Mouse (Mus musculus) embryonic facial prominence, embryonic 12.5 days (tissue): Measurements from ENCODE around the gene Gk5. TPM values are rescaled to one million over a fixed set of nuclear protein-coding genes. Genes with fewer than 3 reads are reported as not detected.

Source experiments
- ATAC-seq: fragments of 200-750 bp; cut with Nextera tagmentation; 2 replicates; pipeline ENCODE4 v1.8.0; 2017; ENCODE audit not compliant: insufficient number of reproducible peaks, insufficient read depth, low FRiP score, low TSS enrichment
- H3K27ac ChIP-seq: fragments of 300-500 bp; sonication (generic); 2 replicates; pipeline ENCODE4 v1.5.1; 2016; ENCODE audit warnings: mild to moderate bottlenecking
- H3K27me3 ChIP-seq: fragments of 300-500 bp; sonication (generic); 2 replicates; pipeline ENCODE4 v1.6.1; 2016; ENCODE audit warnings: mild to moderate bottlenecking, moderate library complexity
- H3K36me3 ChIP-seq: fragments of 300-500 bp; sonication (generic); 2 replicates; pipeline ENCODE4 v1.6.1; 2016; ENCODE audit warnings: mild to moderate bottlenecking
- H3K4me1 ChIP-seq: fragments of 300-500 bp; sonication (generic); 2 replicates; pipeline ENCODE4 v1.6.1; 2016
- H3K4me2 ChIP-seq: fragments of 300-500 bp; sonication (generic); replicated peaks from 2 replicates; pipeline ENCODE4 v1.6.1; 2016; ENCODE audit warnings: mild to moderate bottlenecking, moderate library complexity
- H3K4me3 ChIP-seq: fragments of 300-500 bp; sonication (generic); 2 replicates; pipeline ENCODE4 v1.5.1; 2016; ENCODE audit warnings: mild to moderate bottlenecking
- H3K9ac ChIP-seq: fragments of 300-500 bp; sonication (generic); 2 replicates; pipeline ENCODE4 v1.6.1; 2016; ENCODE audit warnings: mild to moderate bottlenecking, moderate library complexity
- H3K9me3 ChIP-seq: fragments of 300-500 bp; sonication (generic); 2 replicates; pipeline ENCODE4 v1.6.1; 2016; ENCODE audit warnings: mild to moderate bottlenecking, moderate library complexity
- WGBS: fragments of 180-500 bp; shearing (Covaris S2); methylation state at CpG from one replicate; pipeline ENCODE4 v1.1.7; 2016; 5-methylcytosine and 5-hydroxymethylcytosine counted together
- polyA plus RNA-seq: library from polyadenylated mRNA; unstranded; fragments of >200 nt; fragmentation: Nextera tagmentation; extraction: Ambion mirVana; gene quantifications from 2 replicates; pipeline ENCODE4 v1.2.1, GENCODE M21; 2016

Gene Gk5
- polyA plus RNA-seq, 1 experiment from 2014 or later = 7.1 TPM

DNA sequence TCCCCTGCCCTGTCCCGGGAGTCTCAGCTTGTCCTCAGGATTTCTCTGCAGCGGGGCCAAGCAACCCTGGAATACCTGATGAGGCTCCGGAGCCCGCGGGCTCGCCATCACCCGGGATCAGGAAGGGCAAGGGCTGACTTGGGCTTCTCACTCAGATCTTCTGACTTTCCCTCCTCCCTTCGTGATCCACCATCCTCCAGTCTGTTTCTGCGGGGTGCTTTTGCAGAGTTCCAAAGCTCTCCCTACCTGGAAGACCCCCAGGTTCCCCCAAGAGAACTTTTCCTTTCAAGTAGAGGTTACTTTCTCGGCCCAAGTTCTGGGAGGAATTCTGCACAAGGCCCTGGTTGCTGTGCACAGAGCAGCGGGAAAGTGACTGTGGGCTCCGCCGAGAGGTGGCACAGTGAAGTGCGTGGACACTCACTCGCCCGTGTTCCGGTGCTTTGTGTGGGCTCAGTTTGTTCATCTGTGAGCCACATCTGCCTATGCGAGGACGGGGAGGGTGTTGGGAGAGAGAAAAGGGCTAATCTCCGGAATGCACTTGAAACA is 77.5 kb downstream of the Gk5 start:
- WGBS = 2% methylated on average over 20 of the region's 20 CpGs

DNA sequence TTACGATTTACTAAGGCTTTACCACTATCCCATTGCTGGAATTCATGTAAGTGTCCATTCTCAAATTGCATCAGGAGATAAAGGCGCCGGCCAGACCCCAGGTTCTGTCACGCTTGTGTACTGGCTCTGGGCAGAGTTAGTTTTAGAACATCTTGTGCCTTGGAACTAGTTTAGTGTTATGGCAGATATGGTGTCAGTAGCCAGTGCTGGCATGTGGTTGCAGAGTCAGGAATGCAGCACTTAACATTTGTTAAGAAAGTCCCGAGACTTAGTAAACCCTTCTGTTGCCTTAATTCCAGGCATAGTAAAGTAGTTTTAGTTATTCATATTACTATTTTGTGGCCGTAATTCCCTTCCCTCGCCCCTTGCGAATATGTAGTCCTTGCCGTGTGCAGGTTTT is 78.6 kb downstream of the Gk5 start:
- H3K4me3 ChIP-seq = peak overlapping the region; percentile 89; the same call in 1 of the 2 replicates
- peaks cover 4% of the 10 kb centered on the region; the same call in 1 of the 2 replicates for H3K36me3 ChIP-seq
- ATAC-seq = no peak
- H3K9me3 ChIP-seq = no peaks in the 10 kb centered on the region
- H3K27me3 ChIP-seq = no peaks in the 10 kb centered on the region
- H3K9ac ChIP-seq = no peak overlapping the region
- peaks cover 12% of the 10 kb centered on the region for H3K4me1 ChIP-seq
- no peak overlapping the region for H3K27ac ChIP-seq
- 62% methylated on average over 9 of the region's 9 CpGs for WGBS
- peak overlapping the region; percentile 92 for H3K4me2 ChIP-seq

More for the DNA sequence above, 77.5 kb downstream of the Gk5 start:
- peaks cover 12% of the 10 kb centered on the region for H3K4me1 ChIP-seq
- peak overlapping the region; percentile 89 for H3K4me3 ChIP-seq
- peak overlapping the region; percentile 92 for H3K4me2 ChIP-seq
- no peaks in the 10 kb centered on the region for H3K27me3 ChIP-seq
- H3K9me3 ChIP-seq = no peaks in the 10 kb centered on the region
- H3K9ac ChIP-seq = peak overlapping the region; percentile 86
- H3K36me3 ChIP-seq = no peaks in the 10 kb centered on the region
- H3K27ac ChIP-seq = peak overlapping the region; percentile 79
- ATAC-seq = no peak

DNA sequence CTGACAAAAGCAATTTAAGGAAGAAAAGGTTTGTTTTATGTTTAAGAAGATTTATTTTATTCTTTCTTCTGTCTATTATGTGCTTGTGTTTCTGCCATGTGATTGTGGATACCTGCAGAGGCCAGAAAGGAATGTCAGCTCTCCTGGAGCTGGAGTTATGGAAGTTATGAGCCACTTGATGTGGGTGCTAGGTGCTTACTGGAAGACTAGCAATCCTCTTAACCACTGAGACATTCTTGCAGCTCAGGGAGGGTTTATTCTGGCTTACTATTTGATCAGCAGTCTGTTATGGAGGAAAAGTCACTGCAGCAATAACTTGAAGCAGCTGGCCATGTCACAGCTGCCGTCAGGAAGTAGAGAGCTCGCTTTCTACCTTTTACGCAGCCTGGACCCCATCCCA is 84.5 kb downstream of the Gk5 start:
- H3K36me3 ChIP-seq = peaks cover 12% of the 10 kb centered on the region; the same call in 1 of the 2 replicates
- no peaks in the 10 kb centered on the region for H3K27me3 ChIP-seq
- no peak overlapping the region for H3K27ac ChIP-seq
- H3K4me3 ChIP-seq = no peak overlapping the region
- no peak overlapping the region for H3K4me2 ChIP-seq
- H3K9ac ChIP-seq = no peak overlapping the region
- no peaks in the 10 kb centered on the region for H3K9me3 ChIP-seq
- H3K4me1 ChIP-seq = no peaks in the 10 kb centered on the region
- ATAC-seq = no peak
- 87% methylated on average over 3 of the region's 3 CpGs for WGBS

DNA sequence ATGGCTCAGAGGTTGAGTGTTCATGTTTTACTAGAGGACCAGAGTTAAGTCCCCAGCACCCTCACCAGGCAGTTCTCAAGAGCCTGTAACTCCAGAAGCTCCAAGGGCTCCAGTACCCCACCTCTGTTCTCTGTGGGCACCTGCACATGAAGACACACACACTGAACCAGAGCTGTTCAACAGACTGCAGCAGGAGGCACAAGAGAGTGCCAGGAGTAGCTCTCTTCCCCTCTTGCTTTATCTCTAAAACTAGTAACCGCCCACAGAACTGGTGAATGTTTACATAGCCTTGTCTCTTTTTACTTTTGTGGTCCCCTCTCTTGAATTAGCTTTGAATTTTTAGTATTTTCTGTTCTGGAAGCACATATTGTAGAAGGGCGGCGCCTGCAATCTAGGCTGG is 88.3 kb downstream of the Gk5 start:
- no peaks in the 10 kb centered on the region for H3K4me1 ChIP-seq
- H3K9me3 ChIP-seq = no peaks in the 10 kb centered on the region
- ATAC-seq = no peak
- H3K27ac ChIP-seq = no peak overlapping the region
- no peak overlapping the region for H3K9ac ChIP-seq
- no peaks in the 10 kb centered on the region for H3K27me3 ChIP-seq
- H3K4me2 ChIP-seq = no peak overlapping the region
- WGBS = 92% methylated on average over 3 of the region's 3 CpGs
- H3K36me3 ChIP-seq = peaks cover 11% of the 10 kb centered on the region; the same call in 1 of the 2 replicates
- H3K4me3 ChIP-seq = no peak overlapping the region

- no peak overlapping the region for H3K4me3 ChIP-seq
- H3K4me1 ChIP-seq = no peaks in the 10 kb centered on the region
- no peak overlapping the region for H3K27ac ChIP-seq
- no peak overlapping the region for H3K4me2 ChIP-seq
- H3K9ac ChIP-seq = no peak overlapping the region
- 93% methylated on average over 3 of the region's 3 CpGs for WGBS
- H3K9me3 ChIP-seq = no peaks in the 10 kb centered on the region
- no peaks in the 10 kb centered on the region for H3K36me3 ChIP-seq
- ATAC-seq = no peak
- no peaks in the 10 kb centered on the region for H3K27me3 ChIP-seq
Observed at GRCm38 (mm10) chr9:96213036-96213645, 94.0 kb downstream of the Gk5 start.

DNA sequence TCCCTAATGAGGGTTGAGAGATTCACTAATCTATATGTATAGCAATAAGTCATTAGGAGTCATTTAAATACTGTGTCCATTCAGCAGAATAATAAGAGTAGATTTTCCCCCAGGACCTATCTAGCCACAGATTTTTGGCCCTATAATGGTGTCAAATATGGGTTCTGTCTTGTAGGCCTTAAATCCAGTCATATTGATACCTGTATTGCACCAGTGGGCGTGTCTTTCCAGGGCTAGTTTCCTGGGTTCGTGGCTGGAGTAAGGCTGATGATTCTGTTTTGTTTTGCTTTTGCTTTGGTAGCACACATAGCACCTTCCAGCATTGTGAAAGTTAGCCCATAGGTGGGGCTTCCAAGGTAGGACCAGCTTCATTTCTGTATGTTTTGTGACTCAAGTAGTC is 95.0 kb downstream of the Gk5 start:
- H3K4me3 ChIP-seq = no peak overlapping the region
- WGBS = 90% methylated on average over 2 of the region's 2 CpGs
- no peaks in the 10 kb centered on the region for H3K4me1 ChIP-seq
- no peaks in the 10 kb centered on the region for H3K27me3 ChIP-seq
- no peak overlapping the region for H3K4me2 ChIP-seq
- ATAC-seq = no peak
- no peaks in the 10 kb centered on the region for H3K9me3 ChIP-seq
- H3K27ac ChIP-seq = no peak overlapping the region
- H3K36me3 ChIP-seq = no peaks in the 10 kb centered on the region
- no peak overlapping the region for H3K9ac ChIP-seq

- ATAC-seq = no peak
- Histone ChIP-seq H3K4me2 (no peak overlapping the region), H3K4me1 (no peaks in the 10 kb centered on the region), H3K36me3 (no peaks in the 10 kb centered on the region), H3K9me3 (no peaks in the 10 kb centered on the region), H3K27me3 (no peaks in the 10 kb centered on the region), H3K4me3 (no peak overlapping the region), H3K9ac (no peak overlapping the region), H3K27ac (no peak overlapping the region)
- WGBS = 90% methylated on average over 1 of the region's 1 CpGs
Observed at GRCm38 (mm10) chr9:96217299-96217698, 98.1 kb downstream of the Gk5 start.

DNA sequence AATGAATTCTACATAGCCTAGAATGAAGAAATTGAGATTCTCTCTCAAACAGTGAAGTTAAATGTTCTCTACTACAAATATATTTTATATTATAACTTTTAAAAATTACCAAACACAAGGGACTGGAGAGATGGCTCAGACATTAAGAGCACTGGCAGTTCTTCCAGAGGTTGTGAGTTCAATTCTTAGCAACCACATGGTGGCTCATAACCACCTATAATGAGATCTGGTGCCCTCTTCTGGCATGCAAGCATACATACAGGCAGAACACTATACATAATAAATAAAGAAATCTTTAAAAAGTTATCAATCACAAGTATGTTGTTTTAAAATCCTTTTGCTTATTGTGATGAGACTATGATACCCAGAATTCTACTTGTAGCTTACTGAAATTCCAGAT is 98.6 kb downstream of the Gk5 start:
- Histone ChIP-seq H3K27ac (no peak overlapping the region), H3K4me1 (no peaks in the 10 kb centered on the region), H3K9ac (no peak overlapping the region), H3K27me3 (no peaks in the 10 kb centered on the region), H3K36me3 (no peaks in the 10 kb centered on the region), H3K9me3 (no peaks in the 10 kb centered on the region), H3K4me3 (no peak overlapping the region), H3K4me2 (no peak overlapping the region)
- no peak for ATAC-seq

- Histone ChIP-seq H3K27me3 (no peaks in the 10 kb centered on the region), H3K4me3 (no peak overlapping the region), H3K27ac (no peak overlapping the region), H3K4me2 (no peak overlapping the region), H3K9me3 (no peaks in the 10 kb centered on the region), H3K36me3 (no peaks in the 10 kb centered on the region), H3K9ac (no peak overlapping the region), H3K4me1 (no peaks in the 10 kb centered on the region)
- ATAC-seq = no peak
- 60% methylated on average over 2 of the region's 2 CpGs for WGBS
Observed at GRCm38 (mm10) chr9:96219114-96219669, 100.0 kb downstream of the Gk5 start.

GRCm38 (mm10) chr9:96220419-96220818 is 101.3 kb downstream of the Gk5 start:
- H3K27ac ChIP-seq = no peak overlapping the region
- H3K4me2 ChIP-seq = no peak overlapping the region
- H3K36me3 ChIP-seq = no peaks in the 10 kb centered on the region
- no peaks in the 10 kb centered on the region for H3K27me3 ChIP-seq
- H3K4me1 ChIP-seq = no peaks in the 10 kb centered on the region
- no peaks in the 10 kb centered on the region for H3K9me3 ChIP-seq
- ATAC-seq = no peak
- H3K9ac ChIP-seq = no peak overlapping the region
- H3K4me3 ChIP-seq = no peak overlapping the region

- H3K9me3 ChIP-seq = no peaks in the 10 kb centered on the region
- H3K27me3 ChIP-seq = no peaks in the 10 kb centered on the region
- H3K27ac ChIP-seq = no peak overlapping the region
- WGBS = 90% methylated on average over 2 of the region's 2 CpGs
- no peak overlapping the region for H3K4me3 ChIP-seq
- no peaks in the 10 kb centered on the region for H3K36me3 ChIP-seq
- H3K9ac ChIP-seq = no peak overlapping the region
- H3K4me2 ChIP-seq = no peak overlapping the region
- no peak for ATAC-seq
- no peaks in the 10 kb centered on the region for H3K4me1 ChIP-seq
Observed at GRCm38 (mm10) chr9:96223302-96223701, 104.1 kb downstream of the Gk5 start.

GRCm38 (mm10) chr9:96228285-96228684 is 109.1 kb downstream of the Gk5 start:
- no peak overlapping the region for H3K4me2 ChIP-seq
- H3K9ac ChIP-seq = no peak overlapping the region
- H3K27ac ChIP-seq = no peak overlapping the region
- H3K9me3 ChIP-seq = no peaks in the 10 kb centered on the region
- no peaks in the 10 kb centered on the region for H3K4me1 ChIP-seq
- no peaks in the 10 kb centered on the region for H3K36me3 ChIP-seq
- no peak for ATAC-seq
- no peaks in the 10 kb centered on the region for H3K27me3 ChIP-seq
- no peak overlapping the region for H3K4me3 ChIP-seq
